Mouse (Mus musculus) small intestine, adult 2 months (tissue): Measurements from ENCODE around the gene Mettl1. TPM values are rescaled to one million over a fixed set of nuclear protein-coding genes. Genes with fewer than 3 reads are reported as not detected.

Experiments used
- H3K27ac ChIP-seq: fragments of 200-500 bp; 2 replicates; pipeline ENCODE4 v1.5.1; 2012; ENCODE audit warnings: low read depth, low read length, control low read depth, inconsistent platforms; ENCODE audit not compliant: insufficient read depth
- H3K27me3 ChIP-seq: fragments of 200-500 bp; 2 replicates; pipeline ENCODE4 v1.6.1; 2012; ENCODE audit warnings: mild to moderate bottlenecking, moderate library complexity, low read length, inconsistent platforms; ENCODE audit not compliant: control insufficient read depth, insufficient read depth
- H3K36me3 ChIP-seq: fragments of 200-500 bp; 2 replicates; pipeline ENCODE4 v1.6.1; 2012; ENCODE audit warnings: mild to moderate bottlenecking, low read length, control low read depth, inconsistent platforms; ENCODE audit not compliant: control insufficient read depth, insufficient read depth
- H3K4me1 ChIP-seq: fragments of 200-500 bp; 2 replicates; pipeline ENCODE4 v1.6.1; 2012; ENCODE audit warnings: low read length, inconsistent platforms, mixed read lengths; ENCODE audit not compliant: control insufficient read depth, insufficient read depth, insufficient read length
- H3K4me3 ChIP-seq: fragments of 200-500 bp; 2 replicates; pipeline ENCODE4 v1.5.1; 2012; ENCODE audit warnings: low read depth, mild to moderate bottlenecking, control low read depth, inconsistent platforms, low read length, moderate library complexity
- CTCF ChIP-seq: fragments of 200-500 bp; IDR thresholded peaks from 2 replicates; pipeline ENCODE4 v1.5.1; 2012; ENCODE audit warnings: low read depth, mild to moderate bottlenecking, control low read depth, inconsistent platforms, low read length, moderate library complexity, mixed read lengths; ENCODE audit not compliant: insufficient replicate concordance, insufficient read length; ENCODE audit errors: extremely low read depth
- POLR2A ChIP-seq: fragments of 200-500 bp; IDR thresholded peaks from 2 replicates; pipeline ENCODE4 v1.6.1; 2012; ENCODE audit warnings: low read depth, mild to moderate bottlenecking, control low read depth, inconsistent platforms, low read length, moderate library complexity
- WGBS: fragments of 180-500 bp; shearing (Covaris S2); methylation state at CpG from one replicate; pipeline ENCODE4 v1.1.7; 2018; 5-methylcytosine and 5-hydroxymethylcytosine counted together
- polyA plus RNA-seq: library from polyadenylated mRNA; depleted of rRNA; stranded (reverse); fragments of >200 nt; gene quantifications from 2 replicates; pipeline ENCODE4 v1.2.3, GENCODE M21; 2012

Gene Mettl1
- polyA plus RNA-seq, 1 experiment: 9.6 TPM

DNA sequence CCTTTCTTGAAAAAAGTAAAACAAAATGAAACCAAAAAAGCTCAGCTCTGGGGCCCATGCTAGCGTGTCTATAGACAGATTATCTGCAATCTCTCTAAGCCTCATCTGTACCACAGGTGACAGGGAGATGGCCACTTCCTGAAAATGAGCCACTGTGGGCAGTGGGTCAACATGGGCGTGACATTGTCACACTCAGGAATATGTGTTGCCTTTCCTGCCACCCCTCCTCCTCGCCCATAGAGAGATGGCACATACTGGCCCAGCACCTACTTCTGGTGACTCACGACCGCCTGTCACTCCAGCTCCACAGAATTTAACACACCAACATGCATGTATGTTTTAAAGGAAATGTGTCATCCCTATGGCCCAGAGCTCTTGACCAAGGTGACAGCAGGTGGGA, 38.4 kb upstream of the Mettl1 start:
- Histone ChIP-seq H3K4me3 (no peak overlapping the region), H3K4me1 (peaks cover 3% of the 10 kb centered on the region; the same call in 1 of the 2 replicates), H3K27me3 (no peaks in the 10 kb centered on the region), H3K27ac (no peak overlapping the region), H3K36me3 (peaks cover 8% of the 10 kb centered on the region)
- WGBS: 73% methylated on average over 5 of the region's 5 CpGs
- no peak for TF ChIP-seq POLR2A
- no peak for TF ChIP-seq CTCF

DNA sequence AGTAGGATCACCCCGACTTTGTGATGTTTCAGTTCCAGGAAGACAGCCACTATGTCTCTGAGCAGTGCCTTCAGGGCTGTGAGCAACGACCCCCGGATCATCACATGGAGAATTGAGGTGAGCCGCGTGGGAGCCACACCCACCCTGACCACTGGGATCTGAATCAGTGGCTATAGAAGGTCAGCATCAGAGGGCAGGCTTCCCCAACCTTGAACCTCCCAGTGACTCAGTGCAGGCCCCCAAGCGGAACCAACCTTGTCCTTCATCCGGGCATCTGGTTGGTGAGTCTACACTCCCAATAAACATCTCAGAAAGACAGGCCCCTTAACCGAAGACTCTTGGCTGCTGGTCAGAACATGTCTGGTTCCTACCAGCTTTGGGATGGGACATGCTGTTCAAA, 37.9 kb upstream of the Mettl1 start:
- 73% methylated on average over 8 of the region's 8 CpGs for WGBS
- H3K36me3 ChIP-seq: peaks cover 4% of the 10 kb centered on the region
- TF ChIP-seq POLR2A (no peak), CTCF (no peak)

DNA sequence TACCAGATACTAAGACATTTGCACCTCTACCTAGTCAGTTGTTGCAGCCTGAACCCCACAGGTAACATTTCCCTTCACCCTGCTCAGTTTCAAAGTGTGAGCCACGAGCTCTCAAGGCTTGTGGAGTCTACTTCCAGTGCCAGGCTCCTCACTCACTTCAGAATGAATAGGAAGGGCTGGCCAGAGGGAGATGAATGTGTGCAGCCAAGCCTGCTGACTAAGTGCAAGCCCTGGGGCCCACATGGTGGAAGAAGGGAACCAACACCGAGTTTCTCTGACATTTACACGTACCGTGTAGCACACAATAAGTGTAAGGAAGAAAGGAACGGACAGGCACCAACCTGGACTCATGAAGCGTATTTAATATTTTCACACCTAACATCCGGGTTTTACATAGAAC, 37.4 kb upstream of the Mettl1 start:
- TF ChIP-seq CTCF (no peak), POLR2A (no peak)
- Histone ChIP-seq H3K27ac (no peak overlapping the region), H3K4me3 (no peak overlapping the region), H3K4me1 (peaks cover 3% of the 10 kb centered on the region; the same call in 1 of the 2 replicates), H3K27me3 (no peaks in the 10 kb centered on the region), H3K36me3 (no peaks in the 10 kb centered on the region; the same call in 1 of the 2 replicates)
- 83% methylated on average over 7 of the region's 7 CpGs for WGBS

More for the DNA sequence above, 37.9 kb upstream of the Mettl1 start:
- Histone ChIP-seq H3K27me3 (no peaks in the 10 kb centered on the region), H3K4me3 (no peak overlapping the region), H3K4me1 (peaks cover 3% of the 10 kb centered on the region; the same call in 1 of the 2 replicates), H3K27ac (no peak overlapping the region)

GRCm38 (mm10) chr10:127016488-127016887, 24.7 kb upstream of the Mettl1 start:
- Histone ChIP-seq H3K27ac (no peak overlapping the region), H3K27me3 (no peaks in the 10 kb centered on the region), H3K4me3 (no peak overlapping the region), H3K36me3 (no peaks in the 10 kb centered on the region), H3K4me1 (no peaks in the 10 kb centered on the region)
- TF ChIP-seq POLR2A (no peak), CTCF (no peak)
- 50% methylated on average over 5 of the region's 5 CpGs for WGBS

GRCm38 (mm10) chr10:127017071-127017470, 24.1 kb upstream of the Mettl1 start:
- Histone ChIP-seq H3K27ac (no peak overlapping the region), H3K27me3 (no peaks in the 10 kb centered on the region), H3K4me1 (no peaks in the 10 kb centered on the region), H3K36me3 (no peaks in the 10 kb centered on the region), H3K4me3 (no peak overlapping the region)
- WGBS: 27% methylated on average over 2 of the region's 2 CpGs
- TF ChIP-seq CTCF (no peak), POLR2A (no peak)

- H3K36me3 ChIP-seq: peaks cover 9% of the 10 kb centered on the region
- H3K4me3 ChIP-seq: no peak overlapping the region
- no peak overlapping the region for H3K27ac ChIP-seq
- no peaks in the 10 kb centered on the region for H3K27me3 ChIP-seq
- WGBS: 57% methylated on average over 16 of the region's 16 CpGs
- no peaks in the 10 kb centered on the region for H3K4me1 ChIP-seq
- TF ChIP-seq POLR2A (no peak), CTCF (no peak)
Measured at GRCm38 (mm10) chr10:127018422-127018821, 22.8 kb upstream of the Mettl1 start.

- Histone ChIP-seq H3K36me3 (peaks cover 16% of the 10 kb centered on the region), H3K27me3 (no peaks in the 10 kb centered on the region), H3K4me3 (peak within 1 kb of the TSS; percentile 87), H3K4me1 (no peaks in the 10 kb centered on the region), H3K27ac (peak within 1 kb of the TSS; percentile 30; the same call in 1 of the 2 replicates)
- WGBS: 5% methylated on average over 56 of the region's 56 CpGs
- TF ChIP-seq POLR2A (0 out of 2 replicates have a peak, but pooled peaks have one; percentile 51), CTCF (peak; percentile 98)
Measured at GRCm38 (mm10) chr10:127030336-127031296, 10.6 kb upstream of the Mettl1 start, which contains the start of gene Tsfm. Gene Tsfm, minus strand, starts transcription at chr10:127030840.

- 74% methylated on average over 8 of the region's 8 CpGs for WGBS
- no peak overlapping the region for H3K4me3 ChIP-seq
- H3K27ac ChIP-seq: no peak overlapping the region
- H3K4me1 ChIP-seq: no peaks in the 10 kb centered on the region
- TF ChIP-seq CTCF: no peak
- TF ChIP-seq POLR2A: no peak
- H3K36me3 ChIP-seq: peaks cover 4% of the 10 kb centered on the region; the same call in 1 of the 2 replicates
- no peaks in the 10 kb centered on the region for H3K27me3 ChIP-seq
Measured at GRCm38 (mm10) chr10:127033301-127033741, 7.9 kb upstream of the Mettl1 start.
